Mouse (Mus musculus) bone marrow macrophage, adult 2 months (primary cell): ENCODE data around the gene Ell.

Experiments used
- CTCF ChIP-seq: IDR thresholded peaks from 2 replicates; pipeline ENCODE4 v1.5.1; 2012; ENCODE audit warnings: low read depth, mild to moderate bottlenecking, low read length, moderate library complexity
- POLR2A ChIP-seq: IDR thresholded peaks from 2 replicates; pipeline ENCODE4 v1.6.1; 2012; ENCODE audit warnings: mild to moderate bottlenecking, low read depth, low read length, borderline replicate concordance

DNA sequence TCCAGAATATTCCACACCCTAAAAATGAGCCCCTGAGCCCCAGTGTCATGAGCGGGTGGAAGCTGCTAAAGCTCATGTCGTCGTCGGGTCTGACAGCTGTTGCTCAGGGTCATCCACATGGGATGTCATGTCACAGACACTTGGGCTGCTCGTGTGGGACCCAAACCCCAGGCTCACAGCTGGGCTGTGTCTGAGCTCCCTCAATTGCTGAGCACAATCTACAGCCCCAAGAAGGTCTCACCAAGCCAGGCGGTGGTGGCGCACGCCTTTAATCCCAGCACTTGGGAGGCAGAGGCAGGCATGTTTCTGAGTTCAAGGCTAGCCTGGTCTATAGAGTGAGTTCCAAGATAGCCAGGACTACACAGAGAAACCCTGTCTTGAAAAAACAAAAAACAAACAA lies 76.0 kb downstream of the Ell start:
- TF ChIP-seq POLR2A (no peak), CTCF (no peak)
